Mouse (Mus musculus): Measurements from ENCODE around the gene Mitf. TPM values are rescaled to one million over a fixed set of nuclear protein-coding genes. Genes with fewer than 3 reads are reported as not detected.

Mitf gene
- total RNA-seq, 2 experiments from 2014 or later = 5.7 to 6.0 TPM

Other genes with a start within 250 kb of the Mitf start
- gene Frmd4b, start 189.5 kb upstream of the Mitf start, total RNA-seq (2021) = 10 to 100 TPM; 14.5 to 14.6 TPM

All from gastrocnemius, postnatal 14 days (tissue).